Mouse (Mus musculus) erythroblast, embryonic 14.5 days (primary cell): ENCODE results near the gene 4933430I17Rik. TPM values are rescaled to one million over a fixed set of nuclear protein-coding genes. Genes with fewer than 3 reads are reported as not detected.
"Not testable (repeated sequence)": the region's sequence is repeated elsewhere in the genome, so short reads cannot be mapped to it uniquely, and the experiment has no call there.

Source experiments
- H3K27me3 ChIP-seq: 2 replicates; pipeline ENCODE4 v1.6.1; 2012; ENCODE audit warnings: inconsistent platforms; ENCODE audit not compliant: control insufficient read depth
- H3K36me3 ChIP-seq: 2 replicates; pipeline ENCODE4 v1.6.1; 2012; ENCODE audit warnings: mild to moderate bottlenecking, inconsistent platforms; ENCODE audit not compliant: control insufficient read depth
- H3K4me1 ChIP-seq: 2 replicates; pipeline ENCODE4 v1.6.1; 2012; ENCODE audit warnings: inconsistent platforms; ENCODE audit not compliant: control insufficient read depth
- H3K4me3 ChIP-seq: replicated peaks from 2 replicates; pipeline ENCODE3; 2012; ENCODE audit warnings: moderate library complexity, mild to moderate bottlenecking, inconsistent platforms
- H3K9me3 ChIP-seq: 2 replicates; pipeline ENCODE4 v1.6.1; 2012; ENCODE audit warnings: low read length, inconsistent platforms, mixed read lengths; ENCODE audit not compliant: control insufficient read depth
- GATA1 ChIP-seq: IDR thresholded peaks from 2 replicates; pipeline ENCODE4 v1.6.1; 2012; ENCODE audit warnings: low read length, inconsistent platforms, mixed read lengths
- TAL1 ChIP-seq: IDR thresholded peaks from 3 replicates; pipeline ENCODE4 v1.6.1; 2012; ENCODE audit warnings: low read length, inconsistent platforms, mixed read lengths
- polyA plus RNA-seq: library from polyadenylated mRNA; stranded (reverse); fragments of >175 nt; gene quantifications from 2 replicates; pipeline ENCODE4 v1.2.3, GENCODE M21; 2012

Gene 4933430I17Rik
- polyA plus RNA-seq, 1 experiment, result not detected

- no peaks in the 10 kb centered on the region for H3K36me3 ChIP-seq
- TF ChIP-seq GATA1 (no peak), TAL1 (no peak)
- H3K4me1 ChIP-seq, result no peaks in the 10 kb centered on the region; the same call in 1 of the 2 replicates
- H3K9me3 ChIP-seq, result no peaks in the 10 kb centered on the region
- H3K27me3 ChIP-seq, result peaks cover 32% of the 10 kb centered on the region
- H3K4me3 ChIP-seq, result no peak overlapping the region
These were observed 57.4 kb downstream of the 4933430I17Rik start for GRCm38 (mm10) chr4:62582365-62583264.

GRCm38 (mm10) chr4:62583265-62584092, 58.3 kb downstream of the 4933430I17Rik start:
- peaks cover 32% of the 10 kb centered on the region for H3K27me3 ChIP-seq
- TF ChIP-seq TAL1 (no peak), GATA1 (no peak)
- peak overlapping the region; percentile 42 for H3K4me3 ChIP-seq
- H3K36me3 ChIP-seq, result no peaks in the 10 kb centered on the region
- H3K9me3 ChIP-seq, result no peaks in the 10 kb centered on the region
- no peaks in the 10 kb centered on the region; the same call in 1 of the 2 replicates for H3K4me1 ChIP-seq

- Histone ChIP-seq H3K9me3 (no peaks in the 10 kb centered on the region), H3K27me3 (peaks cover 26% of the 10 kb centered on the region), H3K36me3 (no peaks in the 10 kb centered on the region), H3K4me1 (peaks cover 2% of the 10 kb centered on the region), H3K4me3 (no peak overlapping the region)
- TF ChIP-seq GATA1 (no peak), TAL1 (no peak)
These were observed 61.9 kb downstream of the 4933430I17Rik start for GRCm38 (mm10) chr4:62587067-62587466.

- H3K9me3 ChIP-seq, result no peaks in the 10 kb centered on the region
- H3K36me3 ChIP-seq, result no peaks in the 10 kb centered on the region
- no peak overlapping the region for H3K4me3 ChIP-seq
- no peaks in the 10 kb centered on the region for H3K27me3 ChIP-seq
- peaks cover 2% of the 10 kb centered on the region for H3K4me1 ChIP-seq
- TF ChIP-seq TAL1, result no peak
- TF ChIP-seq GATA1, result no peak
These were observed 65.7 kb downstream of the 4933430I17Rik start for GRCm38 (mm10) chr4:62590878-62591277.

- no peaks in the 10 kb centered on the region for H3K27me3 ChIP-seq
- peaks cover 2% of the 10 kb centered on the region for H3K4me1 ChIP-seq
- H3K4me3 ChIP-seq, result no peak overlapping the region
- TF ChIP-seq TAL1 (no peak), GATA1 (no peak)
- no peaks in the 10 kb centered on the region for H3K9me3 ChIP-seq
- H3K36me3 ChIP-seq, result no peaks in the 10 kb centered on the region
These were observed 66.2 kb downstream of the 4933430I17Rik start for GRCm38 (mm10) chr4:62591326-62591725.

GRCm38 (mm10) chr4:62593546-62594240, 68.5 kb downstream of the 4933430I17Rik start:
- not testable (repeated sequence) for H3K36me3 ChIP-seq, H3K9me3 ChIP-seq, H3K4me3 ChIP-seq, H3K27me3 ChIP-seq, H3K4me1 ChIP-seq

GRCm38 (mm10) chr4:62594442-62594841, 69.3 kb downstream of the 4933430I17Rik start:
- H3K27me3 ChIP-seq, result no peaks in the 10 kb centered on the region
- H3K36me3 ChIP-seq, result no peaks in the 10 kb centered on the region
- peaks cover 2% of the 10 kb centered on the region for H3K4me1 ChIP-seq
- no peak for TF ChIP-seq GATA1
- TF ChIP-seq TAL1, result no peak
- no peaks in the 10 kb centered on the region for H3K9me3 ChIP-seq
- H3K4me3 ChIP-seq, result no peak overlapping the region

GRCm38 (mm10) chr4:62596051-62596450, 70.9 kb downstream of the 4933430I17Rik start:
- H3K27me3 ChIP-seq, result no peaks in the 10 kb centered on the region
- H3K4me1 ChIP-seq, result peaks cover 2% of the 10 kb centered on the region
- TF ChIP-seq TAL1, result no peak
- TF ChIP-seq GATA1, result no peak
- no peaks in the 10 kb centered on the region for H3K36me3 ChIP-seq
- H3K4me3 ChIP-seq, result no peak overlapping the region
- H3K9me3 ChIP-seq, result no peaks in the 10 kb centered on the region

Other genes starting within 250 kb of the 4933430I17Rik start
- 1.4 TPM in 2 replicates for gene Fkbp15, start 164.8 kb upstream of the 4933430I17Rik start, polyA plus RNA-seq
- gene Slc31a1, start 164.6 kb upstream of the 4933430I17Rik start, polyA plus RNA-seq, result 0.09 and 0.15 TPM in 2 replicates
- 1.4 and 2.1 TPM in 2 replicates for gene Cdc26, start 116.7 kb upstream of the 4933430I17Rik start, polyA plus RNA-seq
- gene Prpf4, start 116.6 kb upstream of the 4933430I17Rik start, polyA plus RNA-seq, result 0.17 TPM in 2 replicates
- gene Rnf183, start 90.1 kb upstream of the 4933430I17Rik start, polyA plus RNA-seq, result not detected in 2 replicates
- not detected in 2 replicates for gene Wdr31, start 54.5 kb upstream of the 4933430I17Rik start, polyA plus RNA-seq
- gene Bspry, start 45.3 kb upstream of the 4933430I17Rik start, polyA plus RNA-seq, result 0.03 TPM in 1 of 2 replicates, not detected in the other
- 0.29 and 0.59 TPM in 2 replicates for gene Hdhd3, start 21.9 kb upstream of the 4933430I17Rik start, polyA plus RNA-seq
- 666 and 744 TPM in 2 replicates for gene Alad, start 5.5 kb upstream of the 4933430I17Rik start, polyA plus RNA-seq
- 8.0 and 9.7 TPM in 2 replicates for gene Pole3, start 301 bp upstream of the 4933430I17Rik start, polyA plus RNA-seq
- 0.02 and 0.13 TPM in 2 replicates for gene Rgs3, start 34.5 kb downstream of the 4933430I17Rik start, polyA plus RNA-seq